Mouse (Mus musculus) left cerebral cortex, postnatal 4 days (tissue): ENCODE data around the gene H2-D1. TPM values are rescaled to one million over a fixed set of nuclear protein-coding genes. Genes with fewer than 3 reads are reported as not detected.
A peak's percentile ranks its signal among the peaks of the same experiment; 100 is the strongest.
"Not testable (repeated sequence)": the region's sequence is repeated elsewhere in the genome, so short reads cannot be mapped to it uniquely, and the experiment has no call there.

Experiments used
- DNase-seq: peaks from one replicate; pipeline ENCODE4 v3.0.0-alpha.2; 2022
- intact Hi-C: fragments of 180-260 bp; cut with DNase I; formaldehyde crosslinking; loops from one replicate; pipeline ENCODE4 v1.15.1; 2025
- microRNA-seq: library from miRNA; unstranded; fragments of <30 nt; microRNA quantifications from one replicate; pipeline ENCODE4 v1.2.0, GENCODE M21; 2022
- total RNA-seq, 2 experiments: library from RNA; stranded (reverse); gene quantifications; 2 replicates each; pipeline ENCODE4 v1.2.3; 2021

The H2-D1 gene
- total RNA-seq, 2 experiments from 2014 or later: 19.1 to 22.8 TPM

DNA sequence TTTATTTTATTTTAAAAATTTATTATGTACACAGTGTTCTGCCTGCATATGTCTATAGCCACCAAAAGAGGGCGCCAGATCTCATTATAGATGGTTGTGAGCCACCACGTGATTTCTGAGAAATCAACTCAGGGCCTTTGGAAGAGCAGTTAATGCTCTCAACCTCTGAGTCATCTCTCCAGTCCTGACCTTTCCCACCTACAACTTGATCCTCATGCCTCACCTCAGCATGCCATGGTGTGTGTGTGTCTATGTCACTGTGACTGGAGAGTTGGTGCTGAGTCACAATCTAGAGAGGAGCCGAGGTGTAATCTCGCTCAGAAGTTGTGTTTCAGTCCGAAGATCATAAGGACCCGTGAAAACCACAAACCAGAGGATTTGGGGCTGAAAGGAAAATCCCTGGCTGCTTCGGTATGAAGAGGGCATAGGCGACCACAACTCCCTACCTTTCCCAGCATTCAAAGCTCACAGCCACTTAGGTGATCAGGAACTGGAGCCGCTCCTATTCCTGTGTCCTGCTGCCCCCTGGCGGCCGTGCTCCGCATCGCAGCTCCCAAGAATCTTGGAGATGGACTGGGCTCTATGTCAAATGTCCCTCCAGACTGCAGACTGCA, 39.2 kb downstream of the H2-D1 start:
- intact Hi-C loops: no loop called here
- DNase-seq: peak; percentile 92

DNA sequence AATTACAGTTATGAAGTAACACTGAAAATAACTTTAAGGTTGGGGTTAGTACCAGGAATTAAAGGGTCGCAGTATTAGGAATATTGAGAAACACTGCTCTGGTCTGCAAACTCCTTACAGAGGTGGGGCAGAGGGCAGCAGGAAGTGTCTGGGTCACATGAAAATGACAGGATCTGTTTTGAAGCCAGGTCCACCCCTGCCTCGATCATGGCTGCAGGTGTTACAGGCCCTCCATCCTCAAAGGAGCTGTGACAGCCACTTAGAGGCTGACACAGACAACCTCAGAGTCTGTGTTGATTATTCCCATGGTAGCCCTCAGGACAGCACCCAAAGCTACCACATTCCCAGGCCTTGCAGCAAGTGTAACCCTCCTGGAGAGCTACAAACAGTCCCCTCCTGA, 40.7 kb downstream of the H2-D1 start:
- DNase-seq: no peak
- intact Hi-C loops: no loop called here

DNA sequence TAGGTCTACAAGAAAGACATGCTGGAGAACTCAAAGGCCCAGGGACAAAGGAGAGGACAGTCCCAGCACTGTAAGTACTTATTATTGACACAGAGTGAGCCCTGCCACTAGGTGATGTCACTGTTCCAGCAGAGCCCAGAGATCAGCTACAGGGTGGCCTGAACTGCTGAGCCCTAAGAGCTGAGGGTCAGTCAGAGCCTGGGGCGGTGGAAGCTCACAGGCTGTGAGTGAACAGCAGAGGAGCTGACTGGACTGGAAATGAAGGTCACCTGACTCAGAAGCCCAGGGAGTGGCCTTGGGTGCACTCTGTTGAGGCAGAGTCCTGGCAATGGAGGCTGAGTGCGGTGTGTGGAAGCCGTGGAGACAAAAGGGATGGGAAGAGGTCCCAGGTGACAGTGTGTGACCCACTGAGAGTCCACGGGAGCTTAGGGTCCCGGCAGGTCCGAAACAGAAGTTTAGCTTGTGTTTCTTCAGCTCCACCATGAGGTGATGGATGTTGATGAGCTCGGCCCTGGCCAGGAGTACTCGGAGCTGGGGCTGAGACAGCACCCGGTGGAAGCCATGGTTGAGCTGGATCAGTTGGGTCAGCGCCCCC, 41.3 kb downstream of the H2-D1 start:
- no peak for DNase-seq
- intact Hi-C loops: no loop called here

DNA sequence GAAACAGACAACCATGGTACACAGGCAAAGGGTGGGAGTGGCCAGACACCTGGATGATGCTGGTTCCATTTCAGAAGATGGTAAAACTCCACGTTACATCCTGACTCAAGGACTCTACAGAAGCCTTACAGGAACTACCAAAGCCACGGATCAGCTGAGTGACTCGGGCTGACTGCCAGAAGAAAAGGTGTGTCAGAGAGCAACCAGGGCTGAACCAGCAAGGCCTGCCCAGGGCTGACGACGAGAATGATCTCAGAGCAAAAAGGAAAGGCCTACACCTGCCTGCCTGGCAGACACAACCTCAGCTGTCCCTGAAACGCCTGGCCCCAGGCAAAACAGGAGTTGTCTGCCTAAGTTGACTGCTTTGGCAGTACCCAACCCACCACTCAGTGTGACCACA, 41.9 kb downstream of the H2-D1 start:
- intact Hi-C loops: no loop called here

DNA sequence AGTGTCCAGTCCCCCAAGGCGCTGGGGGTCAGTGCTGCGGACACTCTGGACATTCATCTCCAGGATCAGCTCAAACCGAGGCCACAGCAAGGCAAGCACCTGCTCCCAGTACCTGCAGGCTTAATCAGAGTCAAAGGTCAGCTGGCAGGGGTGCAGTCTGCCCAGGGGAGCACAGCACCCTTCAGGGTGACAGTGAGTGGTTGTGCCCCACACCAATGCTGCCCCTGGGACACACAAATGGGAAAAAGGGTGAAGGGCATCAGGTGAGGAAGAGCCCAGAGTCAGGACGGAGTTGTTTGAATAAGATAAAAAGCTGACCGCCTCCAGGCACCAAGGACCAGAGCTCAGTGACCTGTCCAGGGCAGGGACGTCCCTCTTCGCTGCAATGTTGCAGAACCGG, 42.4 kb downstream of the H2-D1 start:
- intact Hi-C loops, DNase-seq: not testable (repeated sequence)

More for the DNA sequence above, 41.9 kb downstream of the H2-D1 start:
- DNase-seq: no peak

Small RNA genes lying within 50 kb of the gene (microRNA-seq; reads per million reads assigned to microRNA genes)
- gene Mir6975 (1.2 reads per million), gene Mir8094 (1.5 reads per million)

Other genes starting within 250 kb of the H2-D1 start
- gene Vwa7, start 246.2 kb upstream of the H2-D1 start, total RNA-seq: under 1 TPM; 0.12 to 0.16 TPM
- gene Sapcd1, start 234.7 kb upstream of the H2-D1 start, total RNA-seq: under 1 TPM; 0.98 to 0.99 TPM
- 1 to 10 TPM; 2.0 to 3.2 TPM for gene Msh5, start 216.0 kb upstream of the H2-D1 start, total RNA-seq
- 10 to 100 TPM; 20.2 to 20.3 TPM for gene Clic1, start 212.8 kb upstream of the H2-D1 start, total RNA-seq
- gene Ddah2, start 203.7 kb upstream of the H2-D1 start, total RNA-seq: 100 to 1,000 TPM; 101 to 115 TPM
- not detected for gene Ly6g6c, start 197.3 kb upstream of the H2-D1 start, total RNA-seq
- not detected for gene Mpig6b, start 196.5 kb upstream of the H2-D1 start, total RNA-seq
- gene Ly6g6e, start 185.8 kb upstream of the H2-D1 start, total RNA-seq: 1 to 10 TPM; 2.8 to 3.4 TPM
- not detected for gene Ly6g6d, start 184.7 kb upstream of the H2-D1 start, total RNA-seq
- gene Ly6g6f, start 177.1 kb upstream of the H2-D1 start, total RNA-seq: not detected
- 10 to 100 TPM; 66.7 to 73.6 TPM for gene Abhd16a, start 173.5 kb upstream of the H2-D1 start, total RNA-seq
- gene Ly6g5c, start 154.5 kb upstream of the H2-D1 start, total RNA-seq: not detected
- 1 to 10 TPM in 1 of 2 experiments, under 1 TPM in 1; 0.81 to 2.3 TPM for gene Ly6g5b, start 147.3 kb upstream of the H2-D1 start, total RNA-seq
- gene Gpank1, start 141.3 kb upstream of the H2-D1 start, total RNA-seq: 10 to 100 TPM; 10.7 to 12.1 TPM
- gene Csnk2b, start 140.7 kb upstream of the H2-D1 start, total RNA-seq: 100 to 1,000 TPM; 210 to 214 TPM
- gene D17H6S53E, start 136.4 kb upstream of the H2-D1 start, total RNA-seq: 10 to 100 TPM; 19.8 to 20.1 TPM
- under 1 TPM in 1 of 2 experiments, not detected in 1; 0.52 TPM for gene Apom, start 130.7 kb upstream of the H2-D1 start, total RNA-seq
- gene Bag6, start 127.6 kb upstream of the H2-D1 start, total RNA-seq: 100 to 1,000 TPM; 395 to 410 TPM
- gene Prrc2a, start 97.8 kb upstream of the H2-D1 start, total RNA-seq: 100 to 1,000 TPM; 311 to 315 TPM
- 1 to 10 TPM; 2.5 to 3.6 TPM for gene Aif1, start 86.7 kb upstream of the H2-D1 start, total RNA-seq
- 10 to 100 TPM; 12.3 to 17.6 TPM for gene Lst1, start 74.3 kb upstream of the H2-D1 start, total RNA-seq
- gene Ltb, start 68.3 kb upstream of the H2-D1 start, total RNA-seq: under 1 TPM; 0.77 to 0.88 TPM
- under 1 TPM in 1 of 2 experiments, not detected in 1; 0.52 TPM for gene Tnf, start 60.7 kb upstream of the H2-D1 start, total RNA-seq
- gene Lta, start 57.4 kb upstream of the H2-D1 start, total RNA-seq: 1 to 10 TPM in 1 of 2 experiments, under 1 TPM in 1; 0.82 to 1.0 TPM
- gene Gm16181, start 41.9 kb upstream of the H2-D1 start, total RNA-seq: not detected
- gene Atp6v1g2, start 29.1 kb upstream of the H2-D1 start, total RNA-seq: 100 to 1,000 TPM; 122 to 142 TPM
- 10 to 100 TPM; 14.7 to 14.8 TPM for gene Nfkbil1, start 26.9 kb upstream of the H2-D1 start, total RNA-seq
- 100 to 1,000 TPM; 324 to 337 TPM for gene Ddx39b, start 21.0 kb upstream of the H2-D1 start, total RNA-seq
- under 1 TPM; 0.28 to 0.32 TPM for gene H2-Q1, start 57.7 kb downstream of the H2-D1 start, total RNA-seq
- 1 to 10 TPM in 1 of 2 experiments, under 1 TPM in 1; 0.48 to 2.2 TPM for gene H2-Q2, start 79.5 kb downstream of the H2-D1 start, total RNA-seq
- 1 to 10 TPM; 1.6 TPM for gene H2-Q4, start 116.9 kb downstream of the H2-D1 start, total RNA-seq
- under 1 TPM; 0.18 to 0.36 TPM for gene H2-Q6, start 162.1 kb downstream of the H2-D1 start, total RNA-seq
- under 1 TPM; 0.36 to 0.66 TPM for gene H2-Q7, start 176.4 kb downstream of the H2-D1 start, total RNA-seq
- gene H2-Q10, start 207.4 kb downstream of the H2-D1 start, total RNA-seq: under 1 TPM; 0.16 to 0.20 TPM
- not detected for gene Pou5f1, start 243.3 kb downstream of the H2-D1 start, total RNA-seq